Mouse (Mus musculus): ENCODE data around the gene Fblim1.
A peak's percentile ranks its signal among the peaks of the same experiment; 100 is the strongest.

The Fblim1 gene

GRCm38 (mm10) chr4:141537226-141537610 lies 68.7 kb downstream of the Fblim1 start:
- no peak for DNase-seq

GRCm38 (mm10) chr4:141536291-141537225 lies 69.3 kb downstream of the Fblim1 start:
- DNase-seq = peak; percentile 78

- peak; percentile 75 for DNase-seq
These were observed 70.8 kb downstream of the Fblim1 start for GRCm38 (mm10) chr4:141534947-141535680.

- no peak for DNase-seq
These were observed 74.9 kb downstream of the Fblim1 start for GRCm38 (mm10) chr4:141530979-141531378.

- no peak for DNase-seq
These were observed 77.0 kb downstream of the Fblim1 start for GRCm38 (mm10) chr4:141528938-141529337.

GRCm38 (mm10) chr4:141526936-141527650 lies 78.8 kb downstream of the Fblim1 start:
- no peak for DNase-seq

Measured in right cerebral cortex, adult 18-20 months (tissue).